Mouse (Mus musculus) CD4-positive, CD25-positive, alpha-beta regulatory T cell, adult 2 months (primary cell): ENCODE results near the gene Cyb561a3.

Experiments
- DNase-seq: peaks from one replicate; pipeline ENCODE4 v3.0.0-alpha.2; 2012; ENCODE audit warnings: low read depth, low spot score

Cyb561a3 gene

GRCm38 (mm10) chr19:10576690-10577561, at the start of gene Cyb561a3, which contains the start of gene Tmem138:
Cyb561a3 (plus strand) TSS chr19:10577172.
Tmem138 (minus strand) TSS chr19:10577362.
- peak; percentile 96 for DNase-seq

GRCm38 (mm10) chr19:10530082-10530481, 46.9 kb upstream of the Cyb561a3 start:
- DNase-seq: peak; percentile 41

GRCm38 (mm10) chr19:10539454-10539853, 37.5 kb upstream of the Cyb561a3 start:
- DNase-seq: no peak

- peak; percentile 90 for DNase-seq
Observed at GRCm38 (mm10) chr19:10555624-10556510, 21.1 kb upstream of the Cyb561a3 start, which contains the start of gene Tmem216. Tmem216 (minus strand) TSS chr19:10556238.

- DNase-seq: no peak
Observed at GRCm38 (mm10) chr19:10557001-10557400, 20.0 kb upstream of the Cyb561a3 start.

- DNase-seq: no peak
Observed at GRCm38 (mm10) chr19:10557430-10557829, 19.5 kb upstream of the Cyb561a3 start.

- peak; percentile 27 for DNase-seq
Observed at GRCm38 (mm10) chr19:10557837-10558375, 19.1 kb upstream of the Cyb561a3 start.

GRCm38 (mm10) chr19:10560108-10560507, 16.9 kb upstream of the Cyb561a3 start:
- no peak for DNase-seq

- DNase-seq: no peak
Observed at GRCm38 (mm10) chr19:10561558-10562314, 15.2 kb upstream of the Cyb561a3 start.

- DNase-seq: no peak
Observed at GRCm38 (mm10) chr19:10562351-10562750, 14.6 kb upstream of the Cyb561a3 start.

GRCm38 (mm10) chr19:10564278-10564677, 12.7 kb upstream of the Cyb561a3 start:
- no peak for DNase-seq

GRCm38 (mm10) chr19:10565217-10565616, 11.8 kb upstream of the Cyb561a3 start:
- no peak for DNase-seq

- no peak for DNase-seq
Observed at GRCm38 (mm10) chr19:10569627-10570026, 7.3 kb upstream of the Cyb561a3 start.

- DNase-seq: no peak
Observed at GRCm38 (mm10) chr19:10580102-10580501, 3.1 kb downstream of the Cyb561a3 start.

GRCm38 (mm10) chr19:10580761-10581160, 3.8 kb downstream of the Cyb561a3 start:
- no peak for DNase-seq

GRCm38 (mm10) chr19:10581984-10582383, 5.0 kb downstream of the Cyb561a3 start:
- no peak for DNase-seq

GRCm38 (mm10) chr19:10583550-10584146, 6.7 kb downstream of the Cyb561a3 start:
- no peak for DNase-seq

- DNase-seq: no peak
Observed at GRCm38 (mm10) chr19:10585112-10585511, 8.1 kb downstream of the Cyb561a3 start.

GRCm38 (mm10) chr19:10587231-10587630, 10.3 kb downstream of the Cyb561a3 start:
- DNase-seq: no peak

GRCm38 (mm10) chr19:10589127-10589857, 12.3 kb downstream of the Cyb561a3 start:
- no peak for DNase-seq
